Mouse (Mus musculus): ENCODE measurements around the gene Nlgn1.

GRCm38 (mm10) chr3:25914365-25915065 lies 417.7 kb downstream of the Nlgn1 start:
- no peak for TF ChIP-seq TCF12 (IDR thresholded peaks at IDR 0.05; ENCODE audit: insufficient read depth, poor library complexity, severe bottlenecking)
- TF ChIP-seq POLR2A (IDR thresholded peaks at IDR 0.05; ENCODE audit: insufficient read length, low read depth), result no peak
- no peak for TF ChIP-seq E2F4 (IDR thresholded peaks at IDR 0.05; ENCODE audit: insufficient read depth)
- TF ChIP-seq MYOG (IDR thresholded peaks at IDR 0.05; ENCODE audit: control insufficient read depth in 1 of 3, insufficient read depth in 1 of 3, insufficient read length in 2 of 3, low read depth in 2 of 3), result no peak
